Mouse (Mus musculus): ENCODE measurements around the gene Rpl23a. TPM values are rescaled to one million over a fixed set of nuclear protein-coding genes. Genes with fewer than 3 reads are reported as not detected.

The Rpl23a gene
- total and polyA plus RNA-seq, 2 experiments from 2014 or later = 469 to 906 TPM

- Histone ChIP-seq H3K4me3 (ENCODE audit: low read length) (no peak overlapping the region), H3K9me3 (ENCODE audit: low read length) (no peaks in the 10 kb centered on the region), H3K27me3 (ENCODE audit: insufficient read depth, low read length) (no peaks in the 10 kb centered on the region), H3K27ac (peak overlapping the region; percentile 88), H3K4me2 (ENCODE audit: low read depth, low read length) (0 out of 2 replicates have a peak overlapping the region, but pooled peaks have one; percentile 2), H3K36me3 (ENCODE audit: insufficient read depth, low read length) (peaks cover 39% of the 10 kb centered on the region), H3K4me1 (ENCODE audit: insufficient read depth, low read length) (peaks cover 18% of the 10 kb centered on the region), H3K9ac (replicated peaks; ENCODE audit: low read length) (no peak overlapping the region)
- no peak for TF ChIP-seq CTCF (IDR thresholded peaks at IDR 0.05; ENCODE audit: low read depth)
- DNase-seq (ENCODE audit: low spot score) (peak; percentile 95), ATAC-seq (peak; percentile 88)
- WGBS = 15% methylated on average over 9 of the region's 9 CpGs
These were observed 30.8 kb downstream of the Rpl23a start for GRCm38 (mm10) chr11:78152299-78153231.

DNA sequence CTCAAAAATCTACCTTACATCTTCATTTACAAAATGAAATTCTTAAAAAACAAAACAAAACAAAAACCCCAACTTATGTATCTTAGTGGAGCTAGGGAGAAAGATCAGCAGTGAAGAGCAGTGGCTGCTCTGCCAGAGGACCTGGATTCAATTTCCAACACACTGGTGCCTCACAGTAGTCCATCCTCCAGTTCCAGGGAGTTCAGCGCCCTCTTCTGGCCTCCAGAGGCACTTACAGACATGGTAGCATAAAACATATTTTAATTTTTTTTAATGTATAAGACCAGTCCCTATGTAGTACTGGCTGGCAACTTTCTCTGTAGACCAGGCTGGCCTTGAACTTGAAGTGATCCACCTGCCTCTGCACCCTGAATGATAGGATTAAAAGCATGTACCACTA lies 32.2 kb downstream of the Rpl23a start:
- Histone ChIP-seq H3K4me3 (ENCODE audit: low read length) (no peak overlapping the region), H3K4me2 (ENCODE audit: low read depth, low read length) (no peak overlapping the region), H3K9me3 (ENCODE audit: low read length) (no peaks in the 10 kb centered on the region), H3K36me3 (ENCODE audit: insufficient read depth, low read length) (peaks cover 42% of the 10 kb centered on the region), H3K27me3 (ENCODE audit: insufficient read depth, low read length) (no peaks in the 10 kb centered on the region), H3K27ac (peak overlapping the region; percentile 88; the same call in 1 of the 2 replicates), H3K9ac (replicated peaks; ENCODE audit: low read length) (no peak overlapping the region), H3K4me1 (ENCODE audit: insufficient read depth, low read length) (peaks cover 18% of the 10 kb centered on the region)
- WGBS = 32% methylated on average over 1 of the region's 1 CpGs
- peak; percentile 67 for TF ChIP-seq CTCF (IDR thresholded peaks at IDR 0.05; ENCODE audit: low read depth)
- no peak for ATAC-seq
- DNase-seq (ENCODE audit: low spot score) = peak; percentile 40

GRCm38 (mm10) chr11:78146707-78147543 lies 36.5 kb downstream of the Rpl23a start:
- Histone ChIP-seq H3K36me3 (ENCODE audit: insufficient read depth, low read length) (peaks cover 39% of the 10 kb centered on the region; the same call in 1 of the 2 replicates), H3K9ac (replicated peaks; ENCODE audit: low read length) (no peak overlapping the region), H3K4me1 (ENCODE audit: insufficient read depth, low read length) (0 out of 2 replicates have a peak, but pooled peaks cover 1% of the 10 kb centered on the region), H3K27me3 (ENCODE audit: insufficient read depth, low read length) (no peaks in the 10 kb centered on the region), H3K4me2 (ENCODE audit: low read depth, low read length) (no peak overlapping the region), H3K4me3 (ENCODE audit: low read length) (no peak overlapping the region), H3K9me3 (ENCODE audit: low read length) (no peaks in the 10 kb centered on the region), H3K27ac (no peak overlapping the region)
- no peak for TF ChIP-seq CTCF (IDR thresholded peaks at IDR 0.05; ENCODE audit: low read depth)
- WGBS = 90% methylated on average over 6 of the region's 6 CpGs
- ATAC-seq = no peak
- no peak for DNase-seq (ENCODE audit: low spot score)

DNA sequence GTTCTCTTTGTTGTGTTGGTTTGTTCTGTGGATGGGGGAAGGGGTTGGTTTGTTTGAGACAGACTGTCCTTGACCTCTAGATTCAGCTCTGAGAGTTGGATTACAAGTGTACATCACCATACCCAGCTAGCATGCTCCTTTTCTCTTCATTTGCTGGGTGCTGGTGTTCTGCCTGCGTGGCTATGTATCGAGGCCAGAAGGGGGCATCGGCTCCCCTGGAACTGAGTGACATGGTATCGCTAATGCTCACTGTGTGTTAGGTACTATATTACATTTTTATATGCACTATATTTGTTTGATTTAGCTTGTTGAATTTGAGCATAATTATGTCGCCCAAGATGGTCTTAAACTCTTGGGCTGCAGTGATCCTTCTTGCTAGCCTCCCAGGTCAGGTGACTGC lies 37.2 kb downstream of the Rpl23a start:
- no peak overlapping the region for H3K27ac ChIP-seq
- no peak overlapping the region for H3K4me2 ChIP-seq (ENCODE audit: low read depth, low read length)
- TF ChIP-seq CTCF (IDR thresholded peaks at IDR 0.05; ENCODE audit: low read depth) = peak; percentile 30
- no peaks in the 10 kb centered on the region for H3K27me3 ChIP-seq (ENCODE audit: insufficient read depth, low read length)
- ATAC-seq (no peak), DNase-seq (ENCODE audit: low spot score) (no peak)
- no peak overlapping the region for H3K4me3 ChIP-seq (ENCODE audit: low read length)
- 87% methylated on average over 5 of the region's 5 CpGs for WGBS
- peaks cover 39% of the 10 kb centered on the region; the same call in 1 of the 2 replicates for H3K36me3 ChIP-seq (ENCODE audit: insufficient read depth, low read length)
- no peaks in the 10 kb centered on the region for H3K4me1 ChIP-seq (ENCODE audit: insufficient read depth, low read length)
- H3K9ac ChIP-seq (replicated peaks; ENCODE audit: low read length) = no peak overlapping the region
- no peaks in the 10 kb centered on the region for H3K9me3 ChIP-seq (ENCODE audit: low read length)

DNA sequence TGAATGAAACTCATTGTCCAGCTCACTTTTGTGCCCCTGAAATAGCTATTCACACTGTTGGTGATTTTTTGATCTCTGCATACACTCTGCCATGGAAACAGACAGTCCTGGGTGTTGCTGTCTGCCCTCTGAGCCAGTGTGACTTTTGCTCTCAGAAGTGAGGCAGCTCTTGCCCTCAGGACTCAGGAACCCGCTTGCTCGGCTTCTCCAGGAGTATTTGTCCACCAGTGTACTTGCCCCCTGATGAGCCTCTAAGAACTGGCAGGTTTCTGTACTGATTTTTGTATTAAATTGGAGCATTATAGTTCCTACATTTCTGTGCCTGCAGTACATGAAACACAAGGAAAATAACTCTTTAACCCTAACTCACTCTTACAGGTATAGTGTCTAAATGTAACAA lies 39.9 kb downstream of the Rpl23a start:
- Histone ChIP-seq H3K4me3 (ENCODE audit: low read length) (no peak overlapping the region), H3K9ac (replicated peaks; ENCODE audit: low read length) (no peak overlapping the region), H3K4me2 (ENCODE audit: low read depth, low read length) (no peak overlapping the region), H3K36me3 (ENCODE audit: insufficient read depth, low read length) (peaks cover 26% of the 10 kb centered on the region; the same call in 1 of the 2 replicates), H3K27ac (0 out of 2 replicates have a peak overlapping the region, but pooled peaks have one; percentile 22), H3K27me3 (ENCODE audit: insufficient read depth, low read length) (no peaks in the 10 kb centered on the region), H3K4me1 (ENCODE audit: insufficient read depth, low read length) (no peaks in the 10 kb centered on the region), H3K9me3 (ENCODE audit: low read length) (no peaks in the 10 kb centered on the region)
- DNase-seq (ENCODE audit: low spot score) = no peak
- TF ChIP-seq CTCF (IDR thresholded peaks at IDR 0.05; ENCODE audit: low read depth) = no peak
- no peak for ATAC-seq
- 68% methylated on average over 2 of the region's 2 CpGs for WGBS

- WGBS = 86% methylated on average over 5 of the region's 5 CpGs
- Histone ChIP-seq H3K4me1 (ENCODE audit: insufficient read depth, low read length) (no peaks in the 10 kb centered on the region), H3K4me3 (ENCODE audit: low read length) (no peak overlapping the region), H3K9me3 (ENCODE audit: low read length) (no peaks in the 10 kb centered on the region), H3K27me3 (ENCODE audit: insufficient read depth, low read length) (no peaks in the 10 kb centered on the region), H3K27ac (no peak overlapping the region), H3K4me2 (ENCODE audit: low read depth, low read length) (no peak overlapping the region), H3K9ac (replicated peaks; ENCODE audit: low read length) (no peak overlapping the region), H3K36me3 (ENCODE audit: insufficient read depth, low read length) (peaks cover 8% of the 10 kb centered on the region; the same call in 1 of the 2 replicates)
- DNase-seq (ENCODE audit: low spot score) (no peak), ATAC-seq (no peak)
- TF ChIP-seq CTCF (IDR thresholded peaks at IDR 0.05; ENCODE audit: low read depth) = no peak
These were observed 42.7 kb downstream of the Rpl23a start for GRCm38 (mm10) chr11:78140665-78141064.

Measured in hindbrain, postnatal 0 days (tissue).